Mouse (Mus musculus): ENCODE results near the gene Afg3l1. TPM values are rescaled to one million over a fixed set of nuclear protein-coding genes. Genes with fewer than 3 reads are reported as not detected.
A peak's percentile ranks its signal among the peaks of the same experiment; 100 is the strongest.
"Not testable (repeated sequence)": the region's sequence is repeated elsewhere in the genome, so short reads cannot be mapped to it uniquely, and the experiment has no call there.

Afg3l1 gene
- polyA plus RNA-seq, 1 experiment, result 26.7 TPM

DNA sequence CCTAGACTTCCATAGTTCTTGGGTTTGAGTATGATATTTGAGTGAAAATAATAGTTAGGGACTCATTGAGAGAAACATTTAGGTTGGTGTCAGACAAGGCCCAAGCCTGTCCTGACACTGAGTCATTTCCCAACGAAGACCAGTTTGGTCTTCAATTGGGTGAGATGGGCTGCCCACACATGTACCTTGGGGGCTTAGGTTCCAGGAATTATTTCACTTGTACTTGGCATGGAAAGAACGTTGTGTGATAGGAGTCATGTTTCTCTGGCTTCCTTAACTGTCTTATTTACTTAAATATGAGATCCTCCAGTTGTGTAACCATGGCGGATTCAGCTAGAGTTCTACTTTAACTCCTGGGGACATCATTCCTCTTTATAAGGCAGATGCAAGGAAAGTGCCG, 14.1 kb upstream of the Afg3l1 start:
- Histone ChIP-seq H3K27ac (ENCODE audit: insufficient read depth, low read depth, low read length) (no peak overlapping the region), H3K4me1 (ENCODE audit: control insufficient read depth, insufficient read depth, low read length) (peaks cover 4% of the 10 kb centered on the region; the same call in 1 of the 2 replicates), H3K4me3 (ENCODE audit: insufficient read depth, low read length) (no peak overlapping the region)
- TF ChIP-seq POLR2A (IDR thresholded peaks at IDR 0.05; ENCODE audit: borderline replicate concordance, low read depth, low read length) (no peak), CTCF (IDR thresholded peaks at IDR 0.05; ENCODE audit: low read depth, low read length) (no peak)

DNA sequence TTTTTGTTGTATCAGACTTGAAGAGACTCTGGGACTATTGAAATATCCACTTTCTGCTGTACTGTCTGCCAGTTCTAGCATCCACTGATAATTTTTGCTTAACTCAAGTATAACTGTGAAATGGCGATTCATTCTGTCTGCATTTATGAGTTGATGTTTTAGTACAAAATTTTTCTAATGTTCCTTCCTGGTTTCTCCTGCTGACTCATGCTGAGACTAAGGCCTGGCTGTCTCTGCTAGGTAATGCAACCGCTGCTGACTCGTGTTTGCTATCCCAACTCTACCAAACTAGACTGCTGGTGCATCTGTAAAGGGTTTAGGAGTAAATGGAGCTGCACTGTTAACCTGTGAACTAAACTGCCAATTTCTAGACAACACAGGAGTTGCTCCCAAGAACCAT, 10.2 kb upstream of the Afg3l1 start:
- no peak for TF ChIP-seq CTCF (IDR thresholded peaks at IDR 0.05; ENCODE audit: low read depth, low read length)
- no peak overlapping the region for H3K4me3 ChIP-seq (ENCODE audit: insufficient read depth, low read length)
- H3K4me1 ChIP-seq (ENCODE audit: control insufficient read depth, insufficient read depth, low read length), result peaks cover 9% of the 10 kb centered on the region
- no peak overlapping the region for H3K27ac ChIP-seq (ENCODE audit: insufficient read depth, low read depth, low read length)

DNA sequence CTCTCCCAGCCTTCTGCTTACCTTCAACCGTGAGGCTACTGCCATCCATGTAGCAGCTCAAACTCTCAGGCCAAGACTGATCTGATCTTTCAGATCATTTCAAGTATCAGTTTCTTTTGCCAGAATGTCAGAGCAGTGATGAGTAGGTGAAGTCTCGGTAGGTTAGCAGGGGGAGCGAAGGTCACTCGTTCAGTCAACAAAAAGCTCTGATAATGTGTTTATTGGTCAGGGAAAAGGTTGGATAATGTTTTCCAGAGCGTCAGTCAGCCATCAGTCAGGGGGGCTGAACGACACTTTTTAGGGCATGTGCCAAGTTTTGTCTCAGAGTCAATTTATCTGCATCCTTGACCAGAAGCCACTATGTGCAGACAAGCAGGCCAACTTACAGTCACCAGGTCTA, 4.7 kb upstream of the Afg3l1 start:
- not testable (repeated sequence) for H3K4me3 ChIP-seq (ENCODE audit: insufficient read depth, low read length); H3K27ac ChIP-seq (ENCODE audit: insufficient read depth, low read depth, low read length)
- H3K4me1 ChIP-seq (ENCODE audit: control insufficient read depth, insufficient read depth, low read length), result peaks cover 17% of the 10 kb centered on the region

DNA sequence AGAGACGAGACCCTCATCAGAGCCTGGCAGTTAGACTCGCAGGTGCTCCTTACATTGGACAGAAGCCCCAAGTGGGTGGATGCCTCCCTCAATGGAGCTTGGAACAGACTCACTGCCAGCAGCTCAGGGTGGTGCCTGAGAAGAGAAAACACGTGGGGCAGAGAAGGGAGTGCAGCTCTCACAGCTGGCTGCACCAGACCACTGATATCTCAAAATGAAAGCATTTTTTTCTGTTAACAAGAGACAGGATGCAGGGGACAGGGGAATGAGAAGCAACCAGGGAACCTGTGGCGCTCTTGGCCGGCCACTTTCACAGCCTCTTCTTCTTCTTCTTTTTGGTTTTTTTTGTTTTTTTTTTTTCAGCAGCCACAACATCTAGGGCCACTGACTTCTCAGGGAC, 3.2 kb upstream of the Afg3l1 start:
- H3K4me1 ChIP-seq (ENCODE audit: control insufficient read depth, insufficient read depth, low read length), result peaks cover 20% of the 10 kb centered on the region
- H3K4me3 ChIP-seq (ENCODE audit: insufficient read depth, low read length); H3K27ac ChIP-seq (ENCODE audit: insufficient read depth, low read depth, low read length): not testable (repeated sequence)

DNA sequence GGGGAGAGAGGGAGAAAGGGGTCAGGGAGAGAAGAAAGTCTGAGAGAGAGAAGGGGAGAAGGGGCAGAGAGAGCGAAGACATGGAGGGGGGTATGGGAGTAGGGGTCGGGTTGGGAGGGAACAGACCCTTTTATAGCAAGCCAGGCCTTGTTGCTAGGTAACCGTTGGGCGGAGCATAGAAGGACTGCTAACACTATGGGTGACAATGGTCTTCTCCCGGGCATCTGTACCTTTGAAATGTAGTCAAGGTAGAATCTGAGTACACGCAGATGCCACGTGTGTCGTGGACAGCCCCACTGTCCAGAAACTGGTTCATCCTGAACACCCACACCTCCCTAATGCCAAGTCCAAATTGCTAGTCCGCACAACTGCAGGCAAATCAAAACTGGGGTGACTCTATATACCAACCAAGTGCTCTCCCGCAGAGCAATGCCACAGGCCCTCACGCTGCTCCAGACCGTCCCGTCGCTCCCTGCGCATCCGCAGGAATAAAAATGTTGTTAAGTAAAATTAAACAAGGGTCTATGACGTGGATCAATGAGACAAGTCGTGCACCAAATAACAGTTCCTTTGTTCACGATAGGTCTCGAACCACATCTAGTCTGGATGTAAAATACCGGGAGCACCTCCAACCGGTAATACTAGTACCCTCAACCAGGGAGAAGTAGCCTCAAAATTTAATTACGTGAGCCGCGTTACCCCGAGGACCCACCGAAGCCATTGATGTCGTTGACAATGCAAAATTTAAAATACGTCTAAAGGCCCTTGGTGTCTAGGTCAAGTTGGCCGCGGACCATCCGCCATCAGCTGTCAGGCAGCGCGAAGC, 579 bp upstream of the Afg3l1 start:
- H3K4me1 ChIP-seq (ENCODE audit: control insufficient read depth, insufficient read depth, low read length), result peaks cover 17% of the 10 kb centered on the region
- H3K4me3 ChIP-seq (ENCODE audit: insufficient read depth, low read length), result peak overlapping the region; percentile 77
- no peak for TF ChIP-seq POLR2A (IDR thresholded peaks at IDR 0.05; ENCODE audit: borderline replicate concordance, low read depth, low read length)
- TF ChIP-seq CTCF (IDR thresholded peaks at IDR 0.05; ENCODE audit: low read depth, low read length), result no peak
- no peak overlapping the region for H3K27ac ChIP-seq (ENCODE audit: insufficient read depth, low read depth, low read length)

DNA sequence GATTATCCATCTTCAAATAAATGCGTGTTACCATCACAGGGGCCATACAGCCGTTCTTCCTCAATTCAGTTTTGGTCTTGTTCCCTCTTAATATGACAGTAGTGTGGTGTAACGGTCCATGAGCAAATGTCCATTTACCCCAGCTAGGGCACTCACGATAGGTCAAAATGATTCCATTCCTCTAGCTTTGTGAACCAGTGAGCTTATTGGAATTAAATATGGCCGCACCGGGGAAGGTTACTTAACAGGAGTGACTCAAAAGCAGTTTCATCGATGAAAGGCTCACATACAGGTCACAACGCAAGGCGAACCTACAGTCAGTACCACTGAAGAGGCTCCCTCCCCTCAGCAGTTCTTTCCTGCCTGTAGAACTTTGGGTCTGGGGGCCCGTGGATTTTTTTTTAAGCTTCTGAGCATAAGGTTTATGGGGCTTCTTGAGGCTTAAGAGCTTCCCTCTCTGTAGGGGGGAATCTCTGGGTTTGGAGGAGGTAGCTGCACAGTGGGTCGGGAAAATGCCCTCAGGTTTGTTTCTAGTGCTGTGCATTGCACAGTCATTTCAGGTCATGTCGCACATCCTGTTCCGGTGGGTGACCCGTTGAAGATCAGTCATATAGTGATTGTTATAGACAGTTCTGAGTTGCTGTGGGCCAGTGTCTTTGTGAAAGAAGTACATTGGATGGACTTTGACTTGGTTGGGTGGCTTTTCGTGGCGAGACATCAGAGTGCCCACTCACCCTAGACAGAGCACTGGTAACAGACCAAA, 934 bp downstream of the Afg3l1 start:
- Histone ChIP-seq H3K4me1 (ENCODE audit: control insufficient read depth, insufficient read depth, low read length) (peaks cover 17% of the 10 kb centered on the region), H3K4me3 (ENCODE audit: insufficient read depth, low read length) (peak overlapping the region; percentile 77), H3K27ac (ENCODE audit: insufficient read depth, low read depth, low read length) (peak overlapping the region; percentile 77)
- TF ChIP-seq CTCF (IDR thresholded peaks at IDR 0.05; ENCODE audit: low read depth, low read length), result no peak
- TF ChIP-seq POLR2A (IDR thresholded peaks at IDR 0.05; ENCODE audit: borderline replicate concordance, low read depth, low read length), result no peak

DNA sequence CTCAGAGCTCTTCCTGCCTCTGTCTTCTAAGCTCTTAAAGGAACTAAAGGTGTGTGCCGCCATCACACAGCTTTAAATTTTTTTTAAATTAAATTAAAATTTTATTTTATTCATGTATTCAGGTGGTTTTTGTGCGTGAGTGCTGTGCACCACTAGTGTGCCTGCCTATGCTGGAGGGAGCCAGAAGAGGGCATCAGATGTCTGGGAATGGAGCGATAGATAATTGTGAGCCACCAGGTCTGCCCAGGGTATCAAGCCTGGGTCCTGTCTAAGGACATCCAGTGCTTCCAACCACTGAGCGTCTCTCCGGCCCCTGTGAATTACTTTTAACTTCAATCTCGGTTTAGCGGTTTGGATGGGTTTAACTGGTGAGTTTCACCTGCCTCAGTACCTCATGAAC, 4.9 kb downstream of the Afg3l1 start:
- Histone ChIP-seq H3K27ac (ENCODE audit: insufficient read depth, low read depth, low read length) (no peak overlapping the region), H3K4me1 (ENCODE audit: control insufficient read depth, insufficient read depth, low read length) (peaks cover 5% of the 10 kb centered on the region), H3K4me3 (ENCODE audit: insufficient read depth, low read length) (no peak overlapping the region)
- no peak for TF ChIP-seq CTCF (IDR thresholded peaks at IDR 0.05; ENCODE audit: low read depth, low read length)
- no peak for TF ChIP-seq POLR2A (IDR thresholded peaks at IDR 0.05; ENCODE audit: borderline replicate concordance, low read depth, low read length)

DNA sequence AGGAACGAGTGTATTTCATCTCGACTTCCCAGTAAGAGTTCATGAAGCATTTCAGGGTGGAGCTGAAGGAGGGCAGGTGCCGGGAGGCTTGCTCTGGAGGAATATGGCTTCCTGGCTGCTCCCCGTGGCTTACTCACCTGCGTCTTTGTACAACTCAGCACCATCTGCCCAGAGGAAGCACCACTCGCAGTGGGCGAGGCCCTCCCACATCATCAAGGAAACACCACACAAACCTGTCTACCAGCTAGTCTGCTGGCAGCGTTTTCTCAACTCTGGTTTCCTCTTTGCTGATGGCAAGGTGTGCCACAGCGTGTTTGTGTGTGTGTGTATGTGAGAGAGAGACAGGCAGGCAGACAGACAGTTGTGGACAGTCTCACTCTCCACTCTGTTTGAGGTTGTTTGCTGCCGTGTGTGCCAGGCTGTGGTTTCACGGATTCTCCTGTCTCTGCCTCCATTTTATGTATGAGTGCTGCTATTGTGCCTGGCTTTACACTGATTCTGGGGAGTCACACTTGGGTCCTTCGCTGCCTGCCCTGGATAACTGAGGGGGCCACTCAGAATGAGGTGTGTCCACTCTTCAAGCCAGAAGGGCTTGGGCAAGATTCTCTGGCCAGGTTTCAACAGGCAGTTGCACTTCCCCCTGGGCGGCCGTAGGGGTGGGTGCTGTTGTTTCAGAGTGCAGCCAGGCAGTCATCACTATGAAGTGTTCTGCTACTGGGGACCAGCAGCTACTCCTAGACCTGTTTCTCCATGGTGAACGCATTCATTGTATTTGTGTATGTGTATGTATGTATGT, 13.8 kb downstream of the Afg3l1 start:
- Histone ChIP-seq H3K4me3 (ENCODE audit: insufficient read depth, low read length) (no peak overlapping the region), H3K4me1 (ENCODE audit: control insufficient read depth, insufficient read depth, low read length) (no peaks in the 10 kb centered on the region), H3K27ac (ENCODE audit: insufficient read depth, low read depth, low read length) (no peak overlapping the region)
- TF ChIP-seq CTCF (IDR thresholded peaks at IDR 0.05; ENCODE audit: low read depth, low read length), result no peak
- TF ChIP-seq POLR2A (IDR thresholded peaks at IDR 0.05; ENCODE audit: borderline replicate concordance, low read depth, low read length), result no peak

DNA sequence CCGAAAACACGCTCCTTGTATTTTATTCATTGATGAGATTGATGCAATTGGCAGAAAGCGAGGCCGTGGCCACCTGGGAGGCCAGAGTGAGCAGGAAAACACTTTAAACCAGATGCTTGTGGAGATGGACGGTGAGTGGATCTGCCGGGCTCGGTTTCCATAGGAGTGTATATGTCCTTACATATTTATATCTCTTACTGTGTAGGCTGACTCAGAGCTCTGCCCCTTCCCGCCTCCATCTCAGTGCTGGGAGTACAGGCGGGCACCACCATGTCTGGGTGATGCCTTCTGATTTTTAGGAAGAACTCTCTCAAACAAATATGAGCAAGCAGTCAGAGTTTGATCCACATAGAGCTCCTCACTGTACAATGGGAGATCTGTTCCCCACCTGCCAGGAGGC, 15.2 kb downstream of the Afg3l1 start:
- Histone ChIP-seq H3K4me3 (ENCODE audit: insufficient read depth, low read length) (no peak overlapping the region), H3K27ac (ENCODE audit: insufficient read depth, low read depth, low read length) (no peak overlapping the region), H3K4me1 (ENCODE audit: control insufficient read depth, insufficient read depth, low read length) (no peaks in the 10 kb centered on the region)
- TF ChIP-seq CTCF (IDR thresholded peaks at IDR 0.05; ENCODE audit: low read depth, low read length) (no peak), POLR2A (IDR thresholded peaks at IDR 0.05; ENCODE audit: borderline replicate concordance, low read depth, low read length) (no peak)

DNA sequence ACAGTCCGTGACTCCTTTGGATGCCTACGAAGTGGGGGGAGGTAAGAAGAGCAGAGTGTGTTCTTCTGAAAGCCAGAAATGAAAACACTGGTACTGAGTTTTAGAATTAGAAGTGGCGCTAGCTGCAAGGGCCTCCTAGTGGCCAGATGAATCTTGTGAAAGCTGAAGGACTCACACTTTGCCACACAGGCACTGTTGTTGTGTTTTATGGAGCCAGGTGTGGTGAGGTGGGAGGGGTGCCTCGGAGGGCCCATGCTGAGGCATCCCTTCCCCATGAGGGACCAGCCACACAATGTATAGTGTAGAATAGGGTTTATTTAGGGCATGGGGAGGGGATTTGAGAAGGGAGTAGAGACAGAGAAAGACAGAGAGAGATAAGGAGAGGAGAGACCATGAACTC, 20.0 kb downstream of the Afg3l1 start:
- Histone ChIP-seq H3K4me1 (ENCODE audit: control insufficient read depth, insufficient read depth, low read length) (no peaks in the 10 kb centered on the region), H3K4me3 (ENCODE audit: insufficient read depth, low read length) (no peak overlapping the region), H3K27ac (ENCODE audit: insufficient read depth, low read depth, low read length) (no peak overlapping the region)
- no peak for TF ChIP-seq CTCF (IDR thresholded peaks at IDR 0.05; ENCODE audit: low read depth, low read length)
- TF ChIP-seq POLR2A (IDR thresholded peaks at IDR 0.05; ENCODE audit: borderline replicate concordance, low read depth, low read length), result no peak
